Mouse (Mus musculus): ENCODE measurements around the gene Acsm4.

Gene Acsm4

DNA sequence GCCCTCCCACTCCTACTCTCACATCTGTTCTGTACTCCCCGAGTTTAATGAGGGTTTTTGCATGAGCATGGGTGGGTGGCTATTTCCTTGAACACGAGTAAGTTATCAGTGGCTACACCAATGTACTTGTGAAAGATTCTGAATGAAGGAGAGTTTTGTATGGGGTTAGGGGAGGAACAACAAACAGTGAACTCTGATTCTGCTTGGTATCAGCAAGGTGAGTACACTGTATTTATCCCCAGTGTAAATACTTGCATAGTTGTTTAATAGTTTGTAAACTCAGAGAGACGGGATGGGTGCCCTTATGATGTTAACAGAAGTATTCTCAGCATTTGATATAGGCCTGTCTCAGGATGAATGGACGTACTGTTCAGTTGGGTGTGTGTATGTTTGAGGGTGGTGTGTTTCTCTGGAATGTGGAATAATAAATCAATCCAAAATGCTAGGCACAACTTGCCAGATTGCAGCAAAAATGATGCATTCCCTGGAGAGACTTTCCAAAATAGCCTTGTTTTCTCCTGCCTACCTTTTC lies 72.4 kb downstream of the Acsm4 start:
- DNase-seq (ENCODE audit: extremely low read depth, low read depth): no peak
